Mouse (Mus musculus): ENCODE data around the gene Alox12. TPM values are rescaled to one million over a fixed set of nuclear protein-coding genes. Genes with fewer than 3 reads are reported as not detected.
A peak's percentile ranks its signal among the peaks of the same experiment; 100 is the strongest.

Alox12 gene
- total RNA-seq (2021): not detected

GRCm38 (mm10) chr11:70254931-70255531, at the start of gene Alox12:
Gene Alox12 (minus strand): TSS chr11:70255353.
- DNase-seq: no peak

DNA sequence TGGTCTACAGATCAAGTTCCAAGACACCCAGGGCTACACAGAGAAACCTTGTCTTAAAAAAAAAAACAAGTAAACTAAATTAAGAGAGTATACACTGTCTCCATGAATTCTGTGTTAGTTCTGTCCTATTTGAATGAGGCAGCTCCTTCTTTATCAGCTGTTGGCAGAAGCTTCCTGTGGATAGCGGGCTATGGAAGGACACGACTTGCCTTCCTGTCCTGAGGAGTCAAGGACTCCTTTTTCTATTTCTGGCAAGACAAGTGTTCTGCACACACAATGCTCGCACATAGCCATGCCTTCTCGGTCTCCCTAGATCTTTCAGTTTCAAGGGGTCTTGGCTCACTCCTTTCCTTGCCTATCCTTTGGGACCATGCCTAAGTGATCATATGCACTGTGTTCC, 47.1 kb upstream of the Alox12 start:
- no peak for DNase-seq

DNA sequence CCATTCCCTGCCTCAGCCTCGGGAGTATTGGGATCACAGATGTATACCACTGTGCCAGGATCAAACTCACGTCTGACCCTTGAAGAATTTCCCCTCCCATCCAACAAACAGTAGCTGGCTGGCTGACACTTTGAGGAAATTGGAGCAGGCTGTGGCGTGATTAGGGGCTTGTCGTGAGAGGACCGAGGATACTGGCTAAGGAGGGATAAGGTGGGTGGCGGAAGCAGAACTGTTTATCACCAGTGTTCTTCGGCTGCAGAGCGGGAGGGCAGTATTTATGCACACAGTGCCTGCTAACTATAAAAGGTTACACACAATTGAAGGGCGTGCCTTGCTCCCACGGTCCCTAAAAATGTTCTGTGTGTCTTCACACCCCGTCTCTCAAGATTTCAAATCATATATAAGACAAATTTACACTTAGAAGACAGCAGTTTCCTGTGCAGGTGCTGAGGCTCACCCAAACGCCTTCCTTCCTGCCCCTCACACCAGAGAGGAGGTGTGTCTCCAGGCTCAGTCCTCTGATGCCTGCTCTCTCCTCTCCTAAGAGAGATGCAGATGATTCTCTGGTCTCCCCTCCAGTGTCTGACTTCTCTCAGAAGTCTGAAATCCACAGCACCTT, 42.8 kb upstream of the Alox12 start:
- no peak for DNase-seq

- no peak for DNase-seq
Observed at GRCm38 (mm10) chr11:70297405-70297804, 42.3 kb upstream of the Alox12 start.

DNA sequence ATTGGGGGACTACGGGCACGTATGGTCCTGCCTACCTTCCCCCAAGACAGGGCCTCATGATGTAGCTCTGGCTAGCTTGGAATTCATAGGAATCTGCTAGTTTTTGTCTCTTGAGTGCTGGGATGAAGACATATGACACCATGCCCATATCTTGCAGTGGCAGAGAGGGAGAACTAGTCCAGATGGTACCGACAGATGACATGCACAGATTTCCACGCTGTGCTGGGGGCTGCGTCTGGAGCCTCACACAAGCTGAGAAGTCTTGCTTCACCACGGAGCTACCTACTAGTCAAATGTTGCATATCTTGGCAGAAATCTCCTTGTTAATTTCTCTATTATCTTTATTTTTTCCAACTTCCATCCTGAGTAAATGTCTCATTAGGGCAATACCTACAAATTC, 38.7 kb upstream of the Alox12 start:
- DNase-seq: peak; percentile 50 to 57

GRCm38 (mm10) chr11:70291235-70291634, 36.1 kb upstream of the Alox12 start:
- no peak for DNase-seq

GRCm38 (mm10) chr11:70289236-70289635, 34.1 kb upstream of the Alox12 start:
- DNase-seq: peak; percentile 5 to 8

DNA sequence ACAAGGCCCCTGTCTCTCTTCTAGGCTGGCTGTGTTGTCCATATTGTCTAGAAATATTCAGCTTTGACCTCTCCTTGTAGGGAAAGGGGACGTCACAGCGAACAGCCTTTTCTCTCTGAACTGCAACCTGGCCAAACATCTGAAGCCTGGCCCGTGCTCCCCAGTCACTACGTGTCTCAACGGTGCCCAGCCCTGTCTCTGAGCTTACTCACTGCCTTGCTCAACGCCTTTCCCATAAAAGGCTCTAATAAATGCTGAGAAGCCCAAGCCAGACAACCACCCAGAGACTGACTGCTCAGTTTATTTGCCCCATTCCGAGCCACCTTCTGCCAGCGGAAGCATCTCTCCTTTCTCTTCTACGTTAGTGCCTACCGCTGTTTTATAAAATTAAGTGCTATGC, 32.9 kb upstream of the Alox12 start:
- no peak for DNase-seq

- no peak for DNase-seq
Observed at GRCm38 (mm10) chr11:70285686-70286085, 30.5 kb upstream of the Alox12 start.

DNA sequence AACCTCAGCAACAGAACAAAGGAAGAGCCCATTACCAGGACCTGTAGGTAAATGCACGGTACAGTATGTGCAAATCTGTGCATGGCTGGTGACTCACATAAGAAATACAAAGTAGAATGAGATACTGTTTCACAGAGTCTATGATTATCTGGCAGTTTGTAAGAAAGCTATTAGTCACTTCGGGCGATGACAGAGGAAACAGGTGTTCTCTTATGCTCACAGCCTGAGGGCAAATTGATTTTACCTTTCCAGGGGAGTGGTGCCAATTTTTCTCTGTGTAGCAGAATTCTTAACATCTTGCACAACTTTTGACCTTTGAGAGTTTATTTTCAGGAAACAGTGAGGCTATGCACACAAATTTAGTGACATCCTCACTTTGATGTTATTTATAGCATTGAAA, 29.6 kb upstream of the Alox12 start:
- DNase-seq: no peak

- DNase-seq: no peak
Observed at GRCm38 (mm10) chr11:70283666-70284065, 28.5 kb upstream of the Alox12 start.

GRCm38 (mm10) chr11:70280441-70280840, 25.3 kb upstream of the Alox12 start:
- DNase-seq: no peak

DNA sequence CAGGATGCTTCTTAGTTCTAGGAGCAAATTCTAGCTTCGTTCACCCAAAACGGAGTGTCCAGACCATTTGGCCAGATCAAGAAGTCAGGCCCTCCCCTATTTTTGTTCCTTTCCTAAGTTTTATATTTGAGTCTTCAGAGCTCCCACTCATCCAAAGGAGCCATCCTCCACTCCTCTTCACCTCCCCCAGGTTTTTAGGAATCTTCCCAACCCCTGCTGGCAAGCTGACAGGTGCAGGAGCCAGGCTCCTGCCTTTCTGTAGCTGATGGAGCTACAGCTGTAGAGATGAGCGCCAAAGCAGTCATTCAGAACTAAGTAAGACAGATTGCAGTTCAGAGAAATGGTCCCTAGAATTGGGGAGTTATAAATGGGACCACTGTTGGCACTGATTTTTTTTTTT, 23.8 kb upstream of the Alox12 start:
- no peak for DNase-seq

- DNase-seq: no peak
Observed at GRCm38 (mm10) chr11:70271641-70272040, 16.5 kb upstream of the Alox12 start.

GRCm38 (mm10) chr11:70266405-70266804, 11.3 kb upstream of the Alox12 start:
- no peak for DNase-seq

DNA sequence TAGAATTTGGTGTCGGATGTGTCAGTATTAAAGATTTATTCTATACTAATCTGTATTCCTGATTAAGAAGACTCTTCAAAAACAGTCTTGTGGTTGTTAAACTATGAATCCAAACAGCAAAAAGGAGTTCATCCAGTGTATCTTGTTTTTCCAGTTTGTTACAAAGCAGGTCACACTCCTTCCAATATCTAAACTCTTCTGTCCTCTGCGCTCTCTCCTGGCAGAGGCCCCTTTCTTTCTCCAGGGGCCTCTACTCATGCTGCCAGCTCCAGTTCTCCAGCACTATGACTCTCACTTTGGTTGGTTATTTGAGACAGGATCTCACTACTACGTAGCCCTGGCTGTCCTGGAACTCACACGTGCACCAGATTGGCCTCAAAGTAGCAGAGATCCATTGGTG, 10.7 kb upstream of the Alox12 start:
- DNase-seq: no peak

- no peak for DNase-seq
Observed at GRCm38 (mm10) chr11:70265252-70265651, 10.1 kb upstream of the Alox12 start.

DNA sequence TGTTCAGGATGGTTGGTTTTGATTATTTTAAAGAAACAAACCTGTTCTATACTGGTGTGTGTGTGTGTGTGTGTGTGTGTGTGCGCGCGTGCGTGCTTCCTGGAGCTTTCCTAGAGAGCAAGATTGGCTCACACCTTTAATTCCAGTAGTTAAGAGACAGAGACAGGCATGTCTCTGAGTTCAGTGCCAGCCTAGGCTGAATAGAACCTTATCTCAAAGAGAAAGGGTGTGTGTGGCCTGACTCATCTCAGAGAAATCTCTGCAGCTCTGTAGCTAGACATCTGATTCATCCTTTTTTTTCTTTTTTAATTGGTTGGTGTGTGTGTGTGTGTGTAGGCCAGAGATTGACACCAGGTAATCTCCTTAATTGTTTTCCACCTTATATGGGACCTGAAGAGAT, 3.9 kb upstream of the Alox12 start:
- DNase-seq: no peak

DNA sequence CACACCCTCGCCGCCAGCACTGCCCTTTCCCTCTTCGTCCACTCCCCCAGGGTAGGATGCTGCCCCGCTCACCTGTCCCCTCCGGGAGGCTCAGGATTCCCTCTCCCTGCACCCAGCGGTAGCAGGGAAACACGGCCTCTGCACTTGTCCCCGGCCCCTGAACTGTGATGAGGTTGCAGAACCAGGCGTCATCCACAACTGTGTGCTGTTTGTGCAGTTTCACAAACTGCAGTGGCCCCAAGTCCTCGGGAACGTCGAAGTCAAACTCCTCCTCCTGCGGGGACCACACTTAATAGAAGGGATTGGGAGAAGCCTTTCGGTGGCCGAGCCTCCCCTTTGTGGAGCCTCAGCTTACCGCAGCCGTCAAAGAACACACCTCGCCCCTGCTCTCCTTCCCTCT, 816 bp downstream of the Alox12 start:
- no peak for DNase-seq

GRCm38 (mm10) chr11:70251853-70252252, 3.3 kb downstream of the Alox12 start:
- no peak for DNase-seq

DNA sequence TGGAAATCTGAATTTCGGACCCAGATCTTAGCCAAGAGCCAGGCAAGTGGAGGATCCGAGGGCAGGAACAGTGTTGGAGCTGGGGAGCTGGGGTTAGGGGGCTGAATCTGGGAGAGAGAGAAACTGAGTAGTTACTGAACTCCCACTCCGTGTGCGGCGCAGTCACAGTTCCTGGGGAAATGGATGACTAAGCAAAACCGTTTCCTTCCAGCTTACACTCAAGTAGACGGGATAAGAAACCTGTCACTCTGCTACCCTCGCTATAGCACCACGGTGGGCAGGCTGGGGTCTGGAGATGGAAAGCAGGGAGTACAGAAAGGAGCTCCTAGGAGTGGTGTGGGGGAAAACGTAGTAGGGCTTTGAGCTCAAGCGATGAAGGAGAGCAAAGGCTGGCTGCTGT, 5.0 kb downstream of the Alox12 start:
- no peak for DNase-seq

DNA sequence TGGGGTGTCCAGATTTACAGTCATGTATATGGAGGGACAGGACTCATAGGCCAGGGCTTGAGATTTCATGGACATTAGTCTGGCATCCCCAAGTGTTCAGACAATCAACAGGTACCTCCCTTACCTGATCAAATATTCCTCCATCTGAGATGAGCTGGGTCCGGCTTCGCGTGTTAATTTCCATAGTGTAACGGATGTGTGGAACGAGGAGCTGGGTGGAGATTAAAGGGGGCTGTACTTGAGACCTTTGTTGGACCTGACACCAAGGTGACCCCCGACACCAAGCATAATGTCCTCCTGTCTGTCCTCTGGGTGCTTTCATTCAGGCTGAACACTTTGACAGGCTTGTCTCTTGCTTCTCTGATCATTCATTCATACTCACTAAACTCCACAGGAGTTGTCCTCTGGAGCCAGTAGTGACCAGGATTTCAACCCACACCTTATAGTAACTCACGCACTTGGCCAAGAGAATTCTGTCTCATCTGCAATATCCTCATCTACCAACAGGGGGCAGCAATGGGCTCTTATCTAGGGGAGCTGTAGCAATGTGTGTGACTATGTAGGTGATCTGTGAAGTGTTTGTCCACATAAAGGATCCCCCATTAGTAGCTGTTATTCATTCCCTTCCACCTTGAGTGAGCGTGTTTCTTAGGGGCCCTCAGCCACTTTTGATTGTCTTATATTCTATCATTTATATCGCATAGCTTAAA, 7.9 kb downstream of the Alox12 start:
- DNase-seq: peak in 1 of 2 experiments; percentile 57

DNA sequence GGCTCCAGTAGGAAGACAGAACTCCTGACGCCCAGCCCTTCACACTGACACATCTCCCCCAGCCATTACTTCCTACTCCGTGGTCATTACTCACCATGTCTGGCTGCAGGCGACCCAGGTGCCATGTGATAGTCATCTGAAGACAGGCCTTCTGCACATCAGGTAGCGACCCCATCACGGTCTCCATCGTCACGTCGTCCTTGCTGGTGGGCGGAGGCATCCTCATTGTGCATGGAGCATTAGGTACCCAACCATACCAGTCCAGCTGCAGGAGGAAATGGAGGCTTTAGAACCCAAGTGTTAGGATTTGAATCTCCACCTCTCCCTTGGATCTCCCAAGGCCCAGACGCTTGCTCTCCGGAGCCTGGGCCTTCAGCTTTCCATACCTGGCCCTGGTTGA, 12.6 kb downstream of the Alox12 start:
- no peak for DNase-seq

All from layer of hippocampus, postnatal 36 days (tissue).